Mouse (Mus musculus) lung, postnatal 0 days (tissue): ENCODE measurements around the gene Ppp3r1.

ENCODE experiments used
- CTCF ChIP-seq: IDR thresholded peaks from 2 replicates; pipeline ENCODE4 v1.5.1; 2016; ENCODE audit warnings: antibody characterized with exemption, mild to moderate bottlenecking
- EP300 ChIP-seq: IDR thresholded peaks from 2 replicates; pipeline ENCODE4 v1.6.1; 2016; ENCODE audit warnings: antibody characterized with exemption, mild to moderate bottlenecking, control low read depth

DNA sequence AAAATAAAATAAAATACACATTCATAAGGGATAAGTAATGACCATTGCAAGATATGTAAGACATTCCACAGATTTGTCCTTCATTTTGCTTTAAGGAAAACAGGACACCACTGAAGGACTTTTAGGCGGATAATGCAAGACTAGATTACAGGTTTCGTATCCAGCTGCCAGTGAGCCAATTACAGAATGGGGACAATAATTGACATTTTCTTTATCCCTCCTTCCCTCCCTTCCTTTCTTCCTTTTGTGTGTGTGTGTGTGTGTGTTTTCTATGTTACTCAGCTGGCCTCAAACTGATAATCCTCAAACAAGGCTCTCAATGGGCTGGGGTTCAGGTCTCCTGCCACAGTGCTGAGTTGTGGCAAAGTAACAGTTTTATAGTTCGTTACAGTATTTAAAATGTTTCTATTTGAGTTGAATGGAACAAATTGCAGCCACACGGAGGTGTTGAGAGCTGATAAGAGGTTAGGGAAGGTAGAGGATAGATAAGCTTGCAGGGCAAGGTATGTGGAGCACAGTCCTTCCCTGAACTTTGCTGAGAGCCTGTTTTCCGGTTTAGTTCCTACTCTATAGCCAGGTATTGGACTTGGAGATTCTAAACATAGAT lies 53.9 kb downstream of the Ppp3r1 start:
- TF ChIP-seq CTCF (no peak), EP300 (no peak)
